Mouse (Mus musculus): ENCODE measurements around the gene Olfr1378. TPM values are rescaled to one million over a fixed set of nuclear protein-coding genes. Genes with fewer than 3 reads are reported as not detected.

Olfr1378 gene
- not detected in 2 replicates for polyA plus RNA-seq (2015; fragmentation: Nextera tagmentation; extraction: Ambion mirVana)

DNA sequence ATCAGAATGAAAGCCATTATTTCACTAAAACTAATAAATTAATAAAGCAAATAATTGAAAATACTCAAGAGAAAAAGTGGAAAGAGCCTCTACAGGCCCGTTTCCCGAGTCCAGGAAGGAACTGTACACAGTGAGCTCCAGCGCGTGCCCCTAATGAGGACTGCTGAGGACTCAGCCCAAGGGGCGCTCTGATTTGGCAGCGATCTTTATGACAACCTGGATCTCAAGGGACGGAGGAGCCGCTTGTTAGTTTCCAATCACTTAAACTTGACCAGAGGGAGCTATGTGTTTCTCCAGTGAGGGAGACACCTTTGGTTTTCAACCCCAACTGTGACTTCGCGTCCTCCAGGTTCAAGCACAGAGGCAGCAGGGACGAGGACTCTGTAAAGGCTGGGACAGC, at the start of gene Olfr1378:
Gene Olfr1378, plus strand, starts transcription at position 301 of the 400 bp plus-strand sequence.
- Histone ChIP-seq H3K9ac (no peak within 1 kb of the TSS), H3K4me2 (replicated peaks) (no peak within 1 kb of the TSS), H3K9me3 (no peaks in the 10 kb centered on the region), H3K27me3 (replicated peaks) (no peaks in the 10 kb centered on the region), H3K36me3 (no peaks in the 10 kb centered on the region), H3K4me1 (replicated peaks) (no peaks in the 10 kb centered on the region), H3K27ac (no peak within 1 kb of the TSS), H3K4me3 (replicated peaks) (no peak within 1 kb of the TSS)
- 82% methylated on average over 11 of the region's 11 CpGs for WGBS
- no peak for ATAC-seq

GRCm38 (mm10) chr11:50930469-50931014, 35.8 kb upstream of the Olfr1378 start:
- 15% methylated on average over 14 of the region's 14 CpGs for WGBS
- ATAC-seq: no peak

GRCm38 (mm10) chr11:50931021-50931420, 35.3 kb upstream of the Olfr1378 start:
- 2% methylated on average over 16 of the region's 16 CpGs for WGBS
- Histone ChIP-seq H3K36me3 (no peaks in the 10 kb centered on the region), H3K4me1 (replicated peaks) (no peaks in the 10 kb centered on the region), H3K4me3 (replicated peaks) (peak overlapping the region; percentile 71), H3K4me2 (replicated peaks) (peak overlapping the region; percentile 94), H3K27me3 (replicated peaks) (no peaks in the 10 kb centered on the region; the same call in 1 of the 2 replicates), H3K9me3 (no peaks in the 10 kb centered on the region), H3K9ac (peak overlapping the region; percentile 70), H3K27ac (0 out of 2 replicates have a peak overlapping the region, but pooled peaks have one; percentile 17)
- peak; percentile 69 for ATAC-seq

More at GRCm38 (mm10) chr11:50930469-50931014, 35.8 kb upstream of the Olfr1378 start:
- no peak overlapping the region for H3K27ac ChIP-seq
- H3K4me1 ChIP-seq (replicated peaks): no peaks in the 10 kb centered on the region
- peak overlapping the region; percentile 70 for H3K9ac ChIP-seq
- H3K36me3 ChIP-seq: no peaks in the 10 kb centered on the region
- no peaks in the 10 kb centered on the region; the same call in 1 of the 2 replicates for H3K27me3 ChIP-seq (replicated peaks)
- H3K4me2 ChIP-seq (replicated peaks): peak overlapping the region; percentile 94
- H3K4me3 ChIP-seq (replicated peaks): peak overlapping the region; percentile 71
- no peaks in the 10 kb centered on the region for H3K9me3 ChIP-seq

GRCm38 (mm10) chr11:50931451-50931866, 34.9 kb upstream of the Olfr1378 start, which contains the start of gene Zfp354b:
TSS of gene Zfp354b (minus strand) at chr11:50931633.
- Histone ChIP-seq H3K36me3 (no peaks in the 10 kb centered on the region), H3K4me3 (replicated peaks) (peak within 1 kb of the TSS; percentile 71), H3K27ac (0 out of 2 replicates have a peak within 1 kb of the TSS, but pooled peaks have one; percentile 17), H3K4me1 (replicated peaks) (no peaks in the 10 kb centered on the region), H3K27me3 (replicated peaks) (no peaks in the 10 kb centered on the region; the same call in 1 of the 2 replicates), H3K9me3 (no peaks in the 10 kb centered on the region), H3K4me2 (replicated peaks) (peak within 1 kb of the TSS; percentile 94), H3K9ac (peak within 1 kb of the TSS; percentile 70)
- ATAC-seq: peak; percentile 96
- WGBS: under 1% methylated on average over 18 of the region's 18 CpGs

DNA sequence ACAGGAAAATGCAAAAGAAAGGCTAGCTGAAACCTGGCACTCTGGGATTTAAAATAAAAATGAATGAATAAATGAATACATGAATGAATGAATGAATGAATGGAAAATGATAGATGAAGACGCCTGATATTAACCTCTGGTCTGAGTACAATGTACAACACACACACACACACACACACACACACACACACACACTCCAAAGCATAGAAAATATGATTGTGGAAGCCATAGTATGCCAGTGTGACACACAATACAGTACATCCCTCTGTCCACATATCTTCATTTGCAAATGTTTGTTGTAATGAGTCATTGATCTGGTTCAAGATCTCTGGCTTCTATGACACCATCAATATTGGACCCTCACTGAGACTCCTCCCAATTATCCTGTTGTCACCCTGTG, 34.3 kb upstream of the Olfr1378 start:
- no peaks in the 10 kb centered on the region; the same call in 1 of the 2 replicates for H3K27me3 ChIP-seq (replicated peaks)
- H3K4me2 ChIP-seq (replicated peaks): 0 out of 2 replicates have a peak overlapping the region, but pooled peaks have one; percentile 94
- 86% methylated on average over 1 of the region's 1 CpGs for WGBS
- H3K27ac ChIP-seq: no peak overlapping the region
- no peaks in the 10 kb centered on the region for H3K36me3 ChIP-seq
- no peak overlapping the region for H3K9ac ChIP-seq
- H3K4me1 ChIP-seq (replicated peaks): no peaks in the 10 kb centered on the region
- ATAC-seq: 0 out of 2 replicates have a peak, but pooled peaks have one; percentile 31
- H3K9me3 ChIP-seq: no peaks in the 10 kb centered on the region
- H3K4me3 ChIP-seq (replicated peaks): no peak overlapping the region

DNA sequence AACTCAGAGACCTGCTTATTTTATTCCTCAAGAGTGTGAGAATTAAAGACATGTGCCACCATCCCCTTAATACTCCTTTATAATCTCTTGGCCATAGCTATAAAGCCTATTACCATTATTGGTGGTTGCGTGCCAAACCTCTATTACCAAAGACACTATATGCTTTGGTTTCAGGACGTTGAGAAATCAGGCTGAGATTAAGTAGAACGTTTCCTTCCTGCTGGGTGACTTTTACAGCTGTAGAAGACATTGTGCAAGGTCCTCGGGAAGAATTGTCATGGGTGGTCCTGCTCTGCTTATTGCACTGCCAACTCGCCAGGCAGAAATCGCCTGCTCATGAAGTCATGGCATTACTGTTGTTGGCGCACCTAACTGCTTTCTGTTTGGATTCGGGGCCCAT, 27.9 kb upstream of the Olfr1378 start:
- no peak for ATAC-seq
- 76% methylated on average over 8 of the region's 8 CpGs for WGBS

DNA sequence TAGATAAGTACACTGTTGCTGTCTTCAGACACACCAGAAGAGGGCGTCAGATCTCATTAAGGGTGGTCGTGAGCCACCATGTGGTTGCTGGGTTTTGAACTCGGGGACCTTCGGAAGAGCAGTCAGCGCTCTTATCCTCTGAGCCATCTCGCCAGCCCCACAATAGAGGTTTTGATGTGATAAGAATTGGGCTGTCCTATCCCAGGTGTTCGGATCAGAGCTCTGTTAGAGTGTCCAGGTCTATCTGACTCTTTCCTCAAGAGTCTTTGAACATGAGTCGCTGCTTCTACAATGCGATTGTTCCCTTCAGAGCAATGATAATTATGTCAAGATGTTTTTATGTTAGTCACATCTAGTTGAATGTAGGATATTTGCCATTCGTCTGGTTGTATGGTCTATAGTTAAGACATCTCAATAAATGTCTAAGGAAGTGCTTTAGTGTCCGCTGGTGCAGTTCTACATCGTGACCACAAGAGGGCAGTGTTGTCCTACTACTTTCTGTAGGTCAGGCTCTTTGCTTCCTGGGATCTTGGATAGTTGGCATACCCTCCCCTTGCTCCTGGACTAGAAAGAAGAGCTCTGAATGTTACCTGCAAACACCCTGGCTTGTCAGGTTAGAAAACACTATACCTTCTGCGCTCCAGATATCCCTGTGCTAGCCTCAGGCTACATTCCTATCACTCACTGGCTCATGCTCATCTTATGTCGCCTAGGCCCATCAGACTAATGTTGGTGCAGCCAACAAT, 26.5 kb upstream of the Olfr1378 start:
- WGBS: 33% methylated on average over 14 of the region's 14 CpGs
- no peaks in the 10 kb centered on the region for H3K9me3 ChIP-seq

More for the DNA sequence above, 27.9 kb upstream of the Olfr1378 start:
- no peaks in the 10 kb centered on the region for H3K9me3 ChIP-seq
- H3K36me3 ChIP-seq: no peaks in the 10 kb centered on the region
- H3K27ac ChIP-seq: no peak overlapping the region
- no peak overlapping the region for H3K4me2 ChIP-seq (replicated peaks)
- no peaks in the 10 kb centered on the region for H3K27me3 ChIP-seq (replicated peaks)
- H3K9ac ChIP-seq: no peak overlapping the region
- no peak overlapping the region for H3K4me3 ChIP-seq (replicated peaks)
- H3K4me1 ChIP-seq (replicated peaks): no peaks in the 10 kb centered on the region

DNA sequence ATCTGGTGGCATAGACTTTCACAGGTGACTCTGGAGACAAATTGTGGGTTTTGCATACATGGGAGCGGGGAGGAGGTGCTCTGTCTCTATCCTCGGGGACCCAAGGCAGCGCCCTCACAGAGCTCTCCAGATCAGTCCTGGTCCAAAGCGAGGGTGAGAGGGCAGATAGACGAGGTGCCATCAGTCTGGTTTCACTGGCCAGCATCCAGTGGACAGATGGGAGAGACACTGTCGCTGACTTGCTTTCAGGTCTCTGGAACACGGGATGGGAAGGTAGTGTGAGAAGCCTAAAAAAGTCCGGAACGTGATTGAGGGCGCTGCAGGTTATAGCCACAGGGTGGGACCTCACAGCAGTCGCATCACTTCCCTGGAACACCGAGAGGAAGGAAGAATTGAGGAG, 23.9 kb upstream of the Olfr1378 start:
- Histone ChIP-seq H3K4me1 (replicated peaks) (no peaks in the 10 kb centered on the region), H3K27ac (no peak overlapping the region), H3K4me2 (replicated peaks) (no peak overlapping the region), H3K27me3 (replicated peaks) (no peaks in the 10 kb centered on the region), H3K9ac (no peak overlapping the region), H3K36me3 (no peaks in the 10 kb centered on the region), H3K4me3 (replicated peaks) (no peak overlapping the region), H3K9me3 (no peaks in the 10 kb centered on the region)
- no peak for ATAC-seq
- 61% methylated on average over 12 of the region's 12 CpGs for WGBS

More for the DNA sequence above, 26.5 kb upstream of the Olfr1378 start:
- H3K27me3 ChIP-seq (replicated peaks): no peaks in the 10 kb centered on the region
- H3K4me3 ChIP-seq (replicated peaks): no peak overlapping the region
- ATAC-seq: peak; percentile 43; the same call in 1 of the 2 replicates
- H3K36me3 ChIP-seq: no peaks in the 10 kb centered on the region
- H3K4me2 ChIP-seq (replicated peaks): no peak overlapping the region
- H3K27ac ChIP-seq: no peak overlapping the region
- H3K9ac ChIP-seq: no peak overlapping the region
- H3K4me1 ChIP-seq (replicated peaks): no peaks in the 10 kb centered on the region

DNA sequence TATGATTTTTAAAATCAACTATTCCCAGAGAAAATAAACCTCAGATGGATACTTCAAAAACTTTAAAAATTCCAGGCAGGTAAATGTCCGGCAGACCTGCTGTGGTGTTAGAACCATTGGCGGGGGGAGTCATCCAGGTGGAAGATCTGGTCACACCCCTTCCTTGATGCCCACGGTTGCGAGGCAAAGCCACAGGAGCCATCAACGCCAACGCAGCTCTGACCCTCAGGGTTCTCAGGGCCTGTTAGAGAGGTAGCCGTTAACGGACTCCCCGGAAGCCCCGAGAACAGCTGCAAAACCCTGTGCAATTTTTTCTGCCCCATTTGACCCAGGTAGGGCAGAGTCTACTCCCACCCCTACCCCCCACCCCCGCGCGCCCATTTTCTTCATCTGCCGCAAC, 22.8 kb upstream of the Olfr1378 start, which contains the start of gene 4933414I15Rik:
Gene 4933414I15Rik, minus strand, starts transcription at position 260 of the 400 bp plus-strand sequence.
- H3K4me1 ChIP-seq (replicated peaks): no peaks in the 10 kb centered on the region
- 74% methylated on average over 14 of the region's 14 CpGs for WGBS
- no peak within 1 kb of the TSS for H3K4me3 ChIP-seq (replicated peaks)
- no peaks in the 10 kb centered on the region for H3K9me3 ChIP-seq
- no peaks in the 10 kb centered on the region for H3K27me3 ChIP-seq (replicated peaks)
- no peak within 1 kb of the TSS for H3K9ac ChIP-seq
- ATAC-seq: no peak
- H3K36me3 ChIP-seq: no peaks in the 10 kb centered on the region
- H3K27ac ChIP-seq: no peak within 1 kb of the TSS
- H3K4me2 ChIP-seq (replicated peaks): no peak within 1 kb of the TSS

DNA sequence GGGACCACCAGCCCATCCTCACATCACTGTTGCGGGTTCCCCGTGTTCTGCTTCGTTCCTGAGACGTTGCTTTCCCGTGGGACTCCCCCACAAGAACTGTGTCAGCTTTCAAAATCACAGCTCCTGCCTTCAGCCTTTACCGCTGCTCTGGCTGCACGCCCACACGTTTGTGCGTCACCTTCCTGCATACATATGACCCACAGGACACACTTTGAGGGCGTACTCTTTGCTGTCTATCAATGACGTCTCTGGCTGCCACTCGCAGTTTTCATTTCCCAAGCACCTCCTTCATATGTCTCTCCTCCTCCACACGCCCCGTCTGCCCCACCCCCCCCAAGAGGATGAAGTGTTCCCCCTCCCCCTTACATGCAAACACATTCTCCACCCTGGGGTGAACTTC, 14.0 kb upstream of the Olfr1378 start:
- Histone ChIP-seq H3K27ac (no peak overlapping the region), H3K9ac (no peak overlapping the region), H3K4me1 (replicated peaks) (no peaks in the 10 kb centered on the region), H3K36me3 (no peaks in the 10 kb centered on the region), H3K9me3 (no peaks in the 10 kb centered on the region), H3K4me3 (replicated peaks) (no peak overlapping the region), H3K4me2 (replicated peaks) (no peak overlapping the region), H3K27me3 (replicated peaks) (no peaks in the 10 kb centered on the region)
- no peak for ATAC-seq
- WGBS: 61% methylated on average over 14 of the region's 14 CpGs

DNA sequence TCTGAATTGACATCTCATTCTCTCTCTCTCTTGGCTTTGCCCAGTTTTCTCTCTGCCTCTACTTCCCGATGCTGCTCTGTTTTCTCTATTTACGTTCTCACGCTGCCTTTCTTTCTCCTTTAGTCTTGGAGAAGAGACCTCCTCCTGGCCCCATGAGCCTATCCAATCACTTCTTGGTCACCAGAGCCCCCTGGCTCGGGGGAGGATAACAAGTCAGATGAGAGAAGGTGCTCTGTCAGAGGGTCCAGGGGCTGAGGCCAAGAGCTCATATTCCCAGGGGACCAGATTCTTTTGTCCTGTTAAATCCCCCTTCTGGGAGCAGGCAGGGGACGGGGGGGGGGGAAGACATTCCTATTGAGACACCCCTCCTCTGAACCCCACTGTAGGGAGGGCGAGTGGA, 12.7 kb upstream of the Olfr1378 start, which contains the start of gene Prop1:
Gene Prop1, minus strand, starts transcription at position 101 of the 400 bp plus-strand sequence.
- no peaks in the 10 kb centered on the region for H3K9me3 ChIP-seq
- H3K27ac ChIP-seq: no peak within 1 kb of the TSS
- H3K4me3 ChIP-seq (replicated peaks): no peak within 1 kb of the TSS
- no peak for ATAC-seq
- no peaks in the 10 kb centered on the region for H3K36me3 ChIP-seq
- H3K9ac ChIP-seq: no peak within 1 kb of the TSS
- H3K4me1 ChIP-seq (replicated peaks): no peaks in the 10 kb centered on the region
- no peak within 1 kb of the TSS for H3K4me2 ChIP-seq (replicated peaks)
- no peaks in the 10 kb centered on the region for H3K27me3 ChIP-seq (replicated peaks)
- WGBS: 65% methylated on average over 6 of the region's 6 CpGs

- no peak overlapping the region for H3K4me3 ChIP-seq (replicated peaks)
- no peak overlapping the region for H3K27ac ChIP-seq
- no peak overlapping the region for H3K9ac ChIP-seq
- H3K36me3 ChIP-seq: no peaks in the 10 kb centered on the region
- no peak for ATAC-seq
- H3K9me3 ChIP-seq: no peaks in the 10 kb centered on the region
- no peak overlapping the region for H3K4me2 ChIP-seq (replicated peaks)
- no peaks in the 10 kb centered on the region for H3K4me1 ChIP-seq (replicated peaks)
- 84% methylated on average over 2 of the region's 2 CpGs for WGBS
- H3K27me3 ChIP-seq (replicated peaks): no peaks in the 10 kb centered on the region
Measured at GRCm38 (mm10) chr11:50964886-50965285, 1.4 kb upstream of the Olfr1378 start.

Measured in intestine, embryonic 15.5 days (tissue).